Mouse (Mus musculus) neural tube, embryonic 15.5 days (tissue): ENCODE data around the gene Slc9a3. TPM values are rescaled to one million over a fixed set of nuclear protein-coding genes. Genes with fewer than 3 reads are reported as not detected.

Experiments
- ATAC-seq: fragments of 200-750 bp; cut with Nextera tagmentation; 2 replicates; pipeline ENCODE4 v1.8.0; 2017; ENCODE audit warnings: mild to moderate bottlenecking, moderate TSS enrichment, moderate library complexity; ENCODE audit not compliant: low FRiP score
- H3K27ac ChIP-seq: fragments of 300-500 bp; sonication (generic); replicated peaks from 2 replicates; pipeline ENCODE4 v1.5.1; 2015; ENCODE audit warnings: mild to moderate bottlenecking, inconsistent platforms
- H3K27me3 ChIP-seq: fragments of 300-500 bp; sonication (generic); replicated peaks from 2 replicates; pipeline ENCODE4 v1.6.1; 2015; ENCODE audit warnings: inconsistent platforms
- H3K36me3 ChIP-seq: fragments of 300-500 bp; sonication (generic); 2 replicates; pipeline ENCODE4 v1.6.1; 2015; ENCODE audit warnings: inconsistent platforms
- H3K4me1 ChIP-seq: fragments of 300-500 bp; sonication (generic); 2 replicates; pipeline ENCODE4 v1.6.1; 2015; ENCODE audit warnings: inconsistent platforms
- H3K4me2 ChIP-seq: fragments of 300-500 bp; sonication (generic); 2 replicates; pipeline ENCODE4 v1.6.1; 2015; ENCODE audit warnings: inconsistent platforms, mild to moderate bottlenecking, moderate library complexity
- H3K4me3 ChIP-seq: fragments of 300-500 bp; sonication (generic); replicated peaks from 2 replicates; pipeline ENCODE4 v1.5.1; 2015; ENCODE audit warnings: mild to moderate bottlenecking, inconsistent platforms
- H3K9ac ChIP-seq: fragments of 300-500 bp; sonication (generic); replicated peaks from 2 replicates; pipeline ENCODE4 v1.6.1; 2015; ENCODE audit warnings: mild to moderate bottlenecking, inconsistent platforms
- H3K9me3 ChIP-seq: fragments of 300-500 bp; sonication (generic); replicated peaks from 2 replicates; pipeline ENCODE4 v1.6.1; 2016; ENCODE audit warnings: inconsistent platforms
- WGBS: fragments of 180-500 bp; shearing (Covaris S2); methylation state at CpG from one replicate; pipeline ENCODE4 v1.1.7; 2015; ENCODE audit warnings: mixed read lengths; 5-methylcytosine and 5-hydroxymethylcytosine counted together
- polyA plus RNA-seq: library from polyadenylated mRNA; unstranded; fragments of >200 nt; fragmentation: Nextera tagmentation; extraction: Ambion mirVana; gene quantifications from 2 replicates; pipeline ENCODE4 v1.2.1, GENCODE M21; 2015

Gene Slc9a3
- polyA plus RNA-seq, 1 experiment from 2014 or later = 0.46 TPM

GRCm38 (mm10) chr13:74218441-74218840, 97.2 kb downstream of the Slc9a3 start:
- no peaks in the 10 kb centered on the region for H3K27me3 ChIP-seq
- H3K9ac ChIP-seq = no peak overlapping the region
- no peaks in the 10 kb centered on the region for H3K9me3 ChIP-seq
- H3K36me3 ChIP-seq = no peaks in the 10 kb centered on the region
- no peak overlapping the region for H3K4me2 ChIP-seq
- H3K4me3 ChIP-seq = no peak overlapping the region
- WGBS = 81% methylated on average over 3 of the region's 3 CpGs
- ATAC-seq = no peak
- H3K4me1 ChIP-seq = no peaks in the 10 kb centered on the region
- H3K27ac ChIP-seq = no peak overlapping the region

Other genes starting within 250 kb of the Slc9a3 start
- 9.6 and 15.5 TPM in 2 replicates for gene Trip13, start 183.7 kb upstream of the Slc9a3 start, polyA plus RNA-seq
- 68.8 and 78.1 TPM in 2 replicates for gene Brd9, start 183.6 kb upstream of the Slc9a3 start, polyA plus RNA-seq
- not detected in 2 replicates for gene Zdhhc11, start 157.6 kb upstream of the Slc9a3 start, polyA plus RNA-seq
- 11.0 and 12.1 TPM in 2 replicates for gene Tppp, start 112.0 kb upstream of the Slc9a3 start, polyA plus RNA-seq
- gene Cep72, start 59.2 kb upstream of the Slc9a3 start, polyA plus RNA-seq = 7.5 and 7.9 TPM in 2 replicates
- 109 and 115 TPM in 2 replicates for gene Exoc3, start 87.3 kb downstream of the Slc9a3 start, polyA plus RNA-seq
- 0.33 and 0.36 TPM in 2 replicates for gene Ahrr, start 170.9 kb downstream of the Slc9a3 start, polyA plus RNA-seq
- 112 and 118 TPM in 2 replicates for gene Pdcd6, start 196.1 kb downstream of the Slc9a3 start, polyA plus RNA-seq
- 231 and 262 TPM in 2 replicates for gene Sdha, start 228.8 kb downstream of the Slc9a3 start, polyA plus RNA-seq
- 47.6 and 52.0 TPM in 2 replicates for gene Ccdc127, start 228.9 kb downstream of the Slc9a3 start, polyA plus RNA-seq
- gene Lrrc14b, start 242.5 kb downstream of the Slc9a3 start, polyA plus RNA-seq = not detected in 2 replicates